Mouse (Mus musculus) lung, embryonic 14.5 days (tissue): ENCODE measurements at regions not wholly inside any gene's neighbourhood (a gene's known extent, or its start where the extent isn't known, plus 50 kb on each side); places are given as distances from the start of the nearest gene placed in this dataset.

Source experiments
- ATAC-seq: fragments of 200-750 bp; cut with Nextera tagmentation; 2 replicates; pipeline ENCODE4 v1.8.0; 2017; ENCODE audit warnings: mild to moderate bottlenecking, moderate TSS enrichment, moderate library complexity; ENCODE audit not compliant: insufficient read depth
- DNase-seq: peaks from one replicate; pipeline ENCODE4 v3.0.0-alpha.2; 2015
- H3K27ac ChIP-seq: fragments of 300-500 bp; sonication (generic); 2 replicates; pipeline ENCODE4 v1.5.1; 2014; ENCODE audit warnings: low read depth, mild to moderate bottlenecking, moderate library complexity
- H3K27me3 ChIP-seq: fragments of 300-500 bp; sonication (generic); 2 replicates; pipeline ENCODE4 v1.6.1; 2014; ENCODE audit warnings: low read length, control low read depth; ENCODE audit not compliant: insufficient read depth
- H3K36me3 ChIP-seq: fragments of 300-500 bp; sonication (generic); 2 replicates; pipeline ENCODE4 v1.6.1; 2014; ENCODE audit warnings: control low read depth; ENCODE audit not compliant: insufficient read depth
- H3K4me1 ChIP-seq: fragments of 300-500 bp; sonication (generic); 2 replicates; pipeline ENCODE4 v1.6.1; 2014; ENCODE audit warnings: antibody characterized with exemption, control low read depth; ENCODE audit not compliant: insufficient read depth
- H3K4me2 ChIP-seq: fragments of 300-500 bp; sonication (generic); 2 replicates; pipeline ENCODE4 v1.6.1; 2014; ENCODE audit warnings: mild to moderate bottlenecking
- H3K4me3 ChIP-seq: fragments of 300-500 bp; sonication (generic); 2 replicates; pipeline ENCODE4 v1.5.1; 2014; ENCODE audit warnings: low read depth, low read length
- H3K9ac ChIP-seq: fragments of 300-500 bp; sonication (generic); 2 replicates; pipeline ENCODE4 v1.6.1; 2014
- H3K9me3 ChIP-seq: fragments of 300-500 bp; sonication (generic); 2 replicates; pipeline ENCODE4 v1.6.1; 2016; ENCODE audit warnings: low read depth, low read length, control low read depth
- CTCF ChIP-seq: IDR thresholded peaks from 2 replicates; pipeline ENCODE4 v1.5.1; 2016; ENCODE audit warnings: antibody characterized with exemption, low read depth
- WGBS: fragments of 180-500 bp; shearing (Covaris S2); extraction: QIAGEN DNeasy Blood & Tissue Kit; methylation state at CpG from one replicate; pipeline ENCODE4 v1.1.7; 2014; 5-methylcytosine and 5-hydroxymethylcytosine counted together

GRCm38 (mm10) chr5:4664488-4664887, 93.3 kb downstream of the Fzd1 start:
- 43% methylated on average over 10 of the region's 10 CpGs for WGBS
- TF ChIP-seq CTCF = no peak
- no peak for ATAC-seq

GRCm38 (mm10) chr5:4662198-4662585, 95.6 kb downstream of the Fzd1 start:
- no peak overlapping the region for H3K9ac ChIP-seq
- no peak overlapping the region for H3K27ac ChIP-seq
- H3K4me2 ChIP-seq = peak overlapping the region; percentile 46
- H3K9me3 ChIP-seq = 0 out of 2 replicates have a peak, but pooled peaks cover 4% of the 10 kb centered on the region
- H3K36me3 ChIP-seq = no peaks in the 10 kb centered on the region
- no peak for TF ChIP-seq CTCF
- DNase-seq = peak; percentile 86
- 28% methylated on average over 6 of the region's 6 CpGs for WGBS
- no peaks in the 10 kb centered on the region for H3K27me3 ChIP-seq
- no peak overlapping the region for H3K4me3 ChIP-seq
- peaks cover 5% of the 10 kb centered on the region; the same call in 1 of the 2 replicates for H3K4me1 ChIP-seq
- peak; percentile 67 for ATAC-seq

More at GRCm38 (mm10) chr5:4664488-4664887, 93.3 kb downstream of the Fzd1 start:
- no peaks in the 10 kb centered on the region for H3K9me3 ChIP-seq
- DNase-seq = no peak
- no peaks in the 10 kb centered on the region for H3K27me3 ChIP-seq
- no peak overlapping the region for H3K27ac ChIP-seq
- H3K4me1 ChIP-seq = peaks cover 5% of the 10 kb centered on the region; the same call in 1 of the 2 replicates
- no peaks in the 10 kb centered on the region for H3K36me3 ChIP-seq
- H3K4me2 ChIP-seq = no peak overlapping the region
- no peak overlapping the region for H3K4me3 ChIP-seq
- H3K9ac ChIP-seq = no peak overlapping the region

GRCm38 (mm10) chr5:4661420-4662197, 96.2 kb downstream of the Fzd1 start:
- Histone ChIP-seq H3K27me3 (no peaks in the 10 kb centered on the region), H3K9me3 (0 out of 2 replicates have a peak, but pooled peaks cover 4% of the 10 kb centered on the region), H3K4me2 (peak overlapping the region; percentile 46), H3K27ac (no peak overlapping the region; the same call in 1 of the 2 replicates), H3K36me3 (no peaks in the 10 kb centered on the region), H3K4me1 (peaks cover 5% of the 10 kb centered on the region; the same call in 1 of the 2 replicates), H3K9ac (no peak overlapping the region), H3K4me3 (no peak overlapping the region)
- peak; percentile 81 for DNase-seq
- ATAC-seq = peak; percentile 87; the same call in 1 of the 2 replicates
- TF ChIP-seq CTCF = no peak
- 11% methylated on average over 12 of the region's 12 CpGs for WGBS

GRCm38 (mm10) chr5:4657982-4658381, 99.9 kb downstream of the Fzd1 start:
- Histone ChIP-seq H3K27me3 (no peaks in the 10 kb centered on the region), H3K9ac (no peak overlapping the region), H3K36me3 (no peaks in the 10 kb centered on the region), H3K4me1 (peaks cover 5% of the 10 kb centered on the region; the same call in 1 of the 2 replicates), H3K27ac (no peak overlapping the region), H3K4me3 (no peak overlapping the region), H3K4me2 (no peak overlapping the region), H3K9me3 (0 out of 2 replicates have a peak, but pooled peaks cover 4% of the 10 kb centered on the region)
- ATAC-seq = no peak
- peak; percentile 41 for DNase-seq
- 22% methylated on average over 1 of the region's 1 CpGs for WGBS
- TF ChIP-seq CTCF = no peak

GRCm38 (mm10) chr5:4654186-4654585, 103.6 kb downstream of the Fzd1 start:
- 0 out of 2 replicates have a peak, but pooled peaks cover 4% of the 10 kb centered on the region for H3K9me3 ChIP-seq
- no peaks in the 10 kb centered on the region for H3K36me3 ChIP-seq
- no peak overlapping the region for H3K27ac ChIP-seq
- peak; percentile 11 for DNase-seq
- H3K4me2 ChIP-seq = no peak overlapping the region
- H3K4me1 ChIP-seq = peaks cover 3% of the 10 kb centered on the region; the same call in 1 of the 2 replicates
- ATAC-seq = no peak
- no peak overlapping the region for H3K9ac ChIP-seq
- no peaks in the 10 kb centered on the region for H3K27me3 ChIP-seq
- TF ChIP-seq CTCF = no peak
- no peak overlapping the region for H3K4me3 ChIP-seq

- 72% methylated on average over 6 of the region's 6 CpGs for WGBS
Measured at GRCm38 (mm10) chr5:4651167-4651955, 106.5 kb downstream of the Fzd1 start.

GRCm38 (mm10) chr5:4650709-4651108, 107.1 kb downstream of the Fzd1 start:
- 91% methylated on average over 3 of the region's 3 CpGs for WGBS
- TF ChIP-seq CTCF = no peak
- no peak overlapping the region for H3K27ac ChIP-seq

More at GRCm38 (mm10) chr5:4651167-4651955, 106.5 kb downstream of the Fzd1 start:
- H3K4me1 ChIP-seq = peaks cover 3% of the 10 kb centered on the region; the same call in 1 of the 2 replicates
- no peak overlapping the region for H3K27ac ChIP-seq
- no peak overlapping the region for H3K9ac ChIP-seq
- ATAC-seq (no peak), DNase-seq (no peak)
- TF ChIP-seq CTCF = no peak
- no peaks in the 10 kb centered on the region for H3K36me3 ChIP-seq
- no peak overlapping the region for H3K4me2 ChIP-seq
- no peaks in the 10 kb centered on the region for H3K27me3 ChIP-seq
- no peak overlapping the region for H3K4me3 ChIP-seq
- no peaks in the 10 kb centered on the region for H3K9me3 ChIP-seq

More at GRCm38 (mm10) chr5:4650709-4651108, 107.1 kb downstream of the Fzd1 start:
- Histone ChIP-seq H3K4me2 (no peak overlapping the region), H3K27me3 (no peaks in the 10 kb centered on the region), H3K9me3 (no peaks in the 10 kb centered on the region), H3K4me1 (peaks cover 3% of the 10 kb centered on the region; the same call in 1 of the 2 replicates), H3K9ac (no peak overlapping the region), H3K36me3 (no peaks in the 10 kb centered on the region), H3K4me3 (no peak overlapping the region)
- DNase-seq (no peak), ATAC-seq (no peak)
